Mouse (Mus musculus) heart, adult 9 months (tissue): Measurements from ENCODE around the gene Twf1.
A peak's percentile ranks its signal among the peaks of the same experiment; 100 is the strongest.

ENCODE experiments used
- DNase-seq, 2 experiments: peaks; one replicate each; pipeline ENCODE4 v3.0.0; 2022; ENCODE audit warnings: low spot score in 2 of 2

Twf1 gene

DNA sequence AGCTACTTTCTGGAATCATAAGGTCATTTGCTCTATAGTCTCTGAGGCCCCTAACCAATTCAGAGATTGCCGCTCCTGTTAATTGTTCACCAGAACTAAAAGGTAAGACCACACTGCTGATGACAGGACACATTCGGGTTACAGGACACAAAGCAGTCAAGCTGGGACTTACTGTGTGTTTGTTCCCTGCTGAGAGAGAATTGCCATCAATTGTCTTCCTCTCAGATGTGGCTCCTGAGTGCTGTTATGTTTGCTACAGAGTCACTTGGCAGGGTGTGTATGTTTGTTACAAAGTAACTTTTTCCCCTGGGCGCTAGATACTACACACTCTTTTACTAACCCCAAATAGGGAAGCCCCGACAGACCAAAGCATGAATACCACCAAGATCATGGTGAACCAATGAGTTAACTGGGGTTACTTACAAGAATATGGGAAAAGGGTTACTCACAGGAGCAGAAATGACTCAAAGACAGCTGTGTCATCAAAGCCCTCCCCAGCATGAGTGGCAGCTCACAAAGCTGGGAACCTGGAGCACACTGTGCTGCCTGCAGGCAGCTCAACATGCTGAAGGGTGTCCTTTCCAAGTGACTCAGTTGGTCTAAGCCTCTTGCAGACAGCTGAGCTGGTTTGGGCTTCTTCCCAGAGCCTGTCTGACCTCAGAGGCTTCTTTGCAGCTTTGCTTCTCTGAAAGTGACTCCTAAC is 15.0 kb downstream of the Twf1 start:
- DNase-seq, result no peak

DNA sequence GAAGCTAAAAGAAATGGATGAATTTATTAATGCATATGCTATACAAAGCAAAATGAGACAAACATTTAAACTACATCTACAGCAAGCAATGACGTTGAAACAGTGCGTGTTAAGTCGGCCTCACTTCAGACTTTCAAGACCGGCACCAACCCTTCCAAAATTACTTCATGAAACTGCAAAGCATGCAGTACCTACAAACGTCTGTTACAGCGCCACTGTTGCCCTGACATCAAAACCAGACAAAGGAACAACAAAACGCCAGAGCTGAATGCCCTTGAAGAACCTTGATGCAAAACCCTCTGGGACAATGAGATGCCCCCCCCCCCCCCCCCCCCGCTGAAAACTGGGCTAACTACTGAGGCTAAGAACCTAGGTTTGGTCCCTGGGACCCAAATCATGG is 16.9 kb downstream of the Twf1 start:
- DNase-seq, result no peak

DNA sequence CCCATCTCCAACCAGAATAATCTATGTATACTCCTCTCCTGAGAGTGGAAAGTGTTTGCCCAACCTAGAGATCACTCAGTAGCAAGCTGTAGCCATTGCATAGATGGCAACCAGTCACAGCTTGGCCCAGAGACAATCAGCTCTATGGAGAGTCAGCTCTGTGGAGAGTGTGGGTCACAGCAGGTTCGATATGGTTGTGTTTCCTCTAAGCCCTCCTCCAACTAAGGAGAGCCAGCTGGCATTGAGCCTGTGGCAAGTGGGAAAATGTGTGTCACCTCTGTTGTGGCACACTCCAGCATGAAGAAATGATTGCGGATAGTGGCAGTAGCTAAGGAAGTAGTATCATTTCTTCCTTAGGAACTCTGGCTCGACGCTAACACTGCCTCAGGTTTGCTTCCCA is 18.2 kb downstream of the Twf1 start:
- no peak for DNase-seq

DNA sequence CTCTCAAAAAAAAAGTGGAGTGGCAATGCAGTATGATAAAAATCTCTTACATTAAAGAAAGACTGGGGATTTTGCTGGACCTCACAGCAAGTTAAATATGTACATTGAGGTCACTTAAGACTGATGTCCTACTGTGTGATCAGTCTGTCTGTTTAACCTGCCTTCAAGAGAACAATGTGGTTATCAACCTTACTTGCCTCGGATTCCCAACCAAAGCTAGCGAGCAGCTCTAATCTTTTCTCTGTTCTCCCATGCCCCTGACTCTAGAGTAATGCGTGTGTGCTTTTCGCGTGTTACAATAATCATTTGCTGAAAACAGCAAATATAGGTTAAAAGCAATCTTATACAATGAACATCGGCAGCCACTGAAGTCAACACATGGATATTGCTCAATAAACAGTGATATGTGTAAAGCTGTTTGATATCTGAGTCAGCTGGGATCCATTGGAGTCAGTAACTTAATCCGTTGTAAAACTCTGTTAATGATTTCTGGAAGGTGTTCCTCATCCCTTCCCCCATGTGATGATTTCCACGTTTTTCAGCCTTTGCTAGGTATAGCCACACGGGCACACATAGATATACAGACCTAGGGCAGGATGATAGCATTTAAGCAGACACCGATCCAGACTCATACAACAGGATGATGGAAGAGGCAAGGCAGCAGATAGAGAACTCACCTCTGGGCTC is 21.1 kb downstream of the Twf1 start:
- DNase-seq, result no peak

DNA sequence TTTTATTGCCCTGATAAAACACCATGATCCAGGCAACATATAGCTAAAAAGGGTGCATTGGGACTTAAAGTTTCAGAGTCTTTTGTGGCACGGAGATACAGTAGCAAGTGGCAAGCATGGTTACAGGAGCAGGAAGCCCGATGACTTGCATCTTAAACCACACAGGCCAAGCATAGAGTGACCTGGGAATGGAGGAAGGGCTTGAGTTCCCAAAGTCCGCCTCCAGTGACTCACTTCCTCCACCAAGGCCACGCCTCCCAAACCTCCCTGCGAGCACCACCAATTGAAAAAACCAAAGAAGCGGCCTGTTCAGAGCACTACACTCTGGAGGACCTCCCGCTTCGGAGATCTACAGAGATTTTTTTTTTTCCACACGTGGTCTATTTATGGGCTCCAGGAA is 23.8 kb downstream of the Twf1 start:
- no peak for DNase-seq

DNA sequence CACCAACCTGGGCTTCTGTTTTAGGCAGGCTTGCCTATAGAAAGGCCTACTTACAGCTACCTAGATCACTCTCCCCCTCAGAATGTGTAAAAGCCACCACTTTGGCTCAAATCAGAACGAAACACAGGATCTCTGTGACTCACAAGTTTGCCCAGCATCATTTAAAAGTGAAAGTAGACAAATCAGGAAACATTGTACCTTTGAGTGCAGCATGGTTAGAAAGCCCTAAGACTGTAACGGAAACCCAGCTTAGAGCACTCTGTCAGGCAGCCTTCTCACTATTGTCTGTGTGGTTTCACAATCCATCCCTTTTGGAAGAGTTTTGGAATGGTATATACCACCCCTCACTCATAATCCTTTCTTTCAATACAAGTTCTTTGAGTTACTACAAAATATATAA is 24.8 kb downstream of the Twf1 start:
- DNase-seq, result no peak

DNA sequence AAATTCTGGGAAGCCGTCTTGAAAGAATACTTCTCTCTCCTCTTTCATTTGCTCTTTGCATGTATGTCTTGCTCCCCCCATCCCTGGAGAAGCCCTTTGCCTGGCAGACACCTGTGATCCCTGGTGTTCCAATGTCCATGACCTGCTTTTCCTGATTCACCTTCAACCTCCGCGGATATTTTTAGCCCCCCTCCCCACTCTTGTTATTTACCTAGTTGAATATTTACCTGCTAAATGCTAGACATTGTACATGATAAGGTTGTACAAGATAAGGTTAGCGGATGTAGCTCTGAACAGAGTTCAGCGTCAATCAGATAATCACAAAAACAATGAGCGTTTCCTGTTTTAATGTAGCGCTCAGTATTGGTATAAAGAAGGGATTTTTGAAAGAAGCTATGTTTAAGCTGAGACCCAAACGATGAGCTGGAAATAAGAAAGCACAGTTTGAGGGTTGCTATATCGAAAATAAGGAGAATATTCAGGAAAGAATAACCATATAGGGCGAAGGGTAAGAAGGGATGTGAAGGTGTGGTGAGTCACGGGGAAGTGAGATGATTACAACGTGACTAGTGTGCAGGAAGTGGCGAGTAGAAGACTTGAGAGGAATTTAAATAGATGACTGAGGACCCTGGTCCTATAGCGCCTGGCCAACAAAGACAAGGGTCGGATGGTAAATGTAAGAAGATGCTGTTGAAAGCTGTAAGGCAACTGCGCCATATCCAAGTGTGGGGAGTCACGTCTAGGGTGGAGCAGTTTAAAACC is 30.6 kb downstream of the Twf1 start:
- DNase-seq, result no peak

DNA sequence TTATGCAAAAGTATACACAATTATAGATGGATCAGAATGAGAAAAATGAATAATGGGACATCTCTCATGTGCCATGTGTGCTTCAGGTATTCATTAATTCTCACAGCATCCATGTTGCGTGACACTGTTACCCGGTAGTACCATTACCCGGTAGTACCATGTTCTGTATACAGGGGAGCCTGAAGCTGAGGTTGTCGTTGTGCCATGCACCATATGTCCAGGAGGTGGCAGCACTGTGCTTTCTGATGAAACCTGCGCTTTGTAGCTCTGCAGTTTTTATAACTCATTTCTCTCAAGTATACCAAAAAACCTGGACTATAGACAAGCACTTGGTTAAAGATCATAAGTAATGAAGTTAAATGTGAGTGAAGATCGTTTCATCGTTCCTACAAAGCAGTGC is 32.2 kb downstream of the Twf1 start:
- DNase-seq, result peak; percentile 30 to 77

DNA sequence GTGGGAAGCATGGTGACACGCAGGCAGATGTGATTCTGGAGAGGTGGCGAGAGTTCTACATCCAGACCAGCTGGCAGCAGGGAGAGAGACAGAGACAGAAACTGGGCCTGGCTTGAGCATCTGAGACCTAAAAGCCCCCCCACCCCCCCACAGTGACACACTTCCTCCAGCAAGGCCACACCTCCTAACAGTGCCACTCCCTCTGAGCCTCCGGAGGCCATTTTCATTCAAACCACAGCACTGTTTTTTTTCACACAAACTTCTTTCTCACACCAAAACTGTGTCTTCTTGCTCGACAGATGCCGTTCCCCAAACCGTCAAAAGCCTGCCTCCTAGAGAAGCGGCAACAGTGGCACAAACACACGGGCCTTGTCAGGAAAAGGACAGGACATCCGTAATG is 36.2 kb downstream of the Twf1 start:
- no peak for DNase-seq

DNA sequence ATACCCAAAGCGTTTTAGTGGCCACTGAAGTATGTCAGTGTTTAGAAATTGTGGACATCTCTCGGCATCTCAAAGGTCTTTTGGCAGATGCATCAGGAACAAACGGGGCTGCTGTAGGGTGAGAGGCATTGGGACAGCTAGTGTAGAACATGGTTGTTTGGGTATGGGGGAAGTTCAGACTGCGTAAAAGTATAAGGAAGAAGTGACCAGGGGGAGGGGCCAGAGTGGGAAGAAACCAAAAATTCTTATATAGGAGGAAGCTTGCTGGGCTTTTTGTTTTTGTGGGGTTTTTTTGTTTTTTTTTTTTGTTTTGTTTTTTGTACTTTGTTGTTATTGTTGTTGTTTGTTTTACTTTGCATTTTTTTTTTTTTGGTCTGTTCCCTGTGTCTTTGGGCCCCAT is 44.8 kb downstream of the Twf1 start:
- DNase-seq, result no peak

DNA sequence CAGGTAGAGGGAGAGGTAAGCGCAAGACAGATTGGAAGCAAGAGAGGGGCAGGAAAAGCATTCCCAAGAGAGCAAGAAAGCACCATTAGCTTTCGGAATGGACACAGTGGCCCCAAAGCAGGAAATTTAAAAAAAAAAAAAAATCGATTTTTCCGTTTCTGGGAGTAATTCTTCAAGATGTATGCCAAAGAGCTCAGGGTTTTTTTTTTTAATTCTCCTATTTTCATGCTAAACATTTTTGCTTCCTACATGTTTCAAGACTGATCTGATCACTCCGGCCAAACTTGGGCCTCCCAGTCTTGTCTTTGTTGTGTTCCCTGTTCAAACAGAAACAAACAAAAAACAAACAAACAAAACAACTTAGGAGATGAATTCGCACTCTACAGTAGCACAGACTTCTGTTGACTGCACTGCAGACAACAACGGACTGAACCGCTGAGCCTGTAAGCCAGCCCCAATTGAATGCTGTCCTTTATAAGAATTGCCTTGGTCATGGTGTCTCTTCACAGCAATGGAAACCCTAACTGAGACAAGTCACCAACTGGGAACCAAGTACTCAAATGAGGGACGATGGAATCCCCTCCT is 45.5 kb downstream of the Twf1 start:
- DNase-seq, result no peak

DNA sequence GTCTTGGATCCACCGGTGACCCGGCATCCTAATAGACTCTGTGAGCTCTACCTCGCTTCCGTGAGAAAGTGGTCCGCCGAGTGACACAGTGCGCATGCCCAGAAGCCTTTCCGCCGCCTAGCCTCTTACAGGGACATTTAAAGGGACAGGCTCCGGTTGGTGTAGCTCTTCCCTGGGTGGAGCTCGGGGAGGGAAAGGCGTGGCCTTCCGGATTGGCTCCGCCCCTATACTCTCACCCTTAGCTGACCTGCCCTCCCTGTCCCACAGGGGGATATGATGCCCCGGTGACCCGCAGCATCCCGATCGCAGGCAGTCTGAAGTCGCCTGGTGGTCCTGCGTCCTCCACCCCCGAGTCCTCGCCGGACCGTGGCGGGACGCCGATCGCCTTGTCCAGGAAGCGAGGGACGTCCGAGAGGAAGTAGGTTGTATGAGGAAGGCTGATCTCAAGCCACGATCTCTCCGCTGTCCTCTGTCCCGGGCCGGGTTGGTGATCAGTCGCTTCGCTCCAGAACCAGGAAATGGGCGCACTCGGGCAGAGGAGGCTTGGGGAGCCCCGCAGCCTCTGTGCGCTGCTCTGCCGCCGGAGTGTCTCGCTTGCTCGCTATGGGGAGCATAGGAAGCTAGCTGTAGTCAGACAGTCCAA is 46.2 kb downstream of the Twf1 start, which contains the start of the genes Pus7l and Irak4:
Gene Pus7l (minus strand): TSS at position 139 of the 643 bp plus-strand sequence.
Gene Irak4 (plus strand): TSS at position 235 of the 643 bp plus-strand sequence.
- DNase-seq, result peak; percentile 96

DNA sequence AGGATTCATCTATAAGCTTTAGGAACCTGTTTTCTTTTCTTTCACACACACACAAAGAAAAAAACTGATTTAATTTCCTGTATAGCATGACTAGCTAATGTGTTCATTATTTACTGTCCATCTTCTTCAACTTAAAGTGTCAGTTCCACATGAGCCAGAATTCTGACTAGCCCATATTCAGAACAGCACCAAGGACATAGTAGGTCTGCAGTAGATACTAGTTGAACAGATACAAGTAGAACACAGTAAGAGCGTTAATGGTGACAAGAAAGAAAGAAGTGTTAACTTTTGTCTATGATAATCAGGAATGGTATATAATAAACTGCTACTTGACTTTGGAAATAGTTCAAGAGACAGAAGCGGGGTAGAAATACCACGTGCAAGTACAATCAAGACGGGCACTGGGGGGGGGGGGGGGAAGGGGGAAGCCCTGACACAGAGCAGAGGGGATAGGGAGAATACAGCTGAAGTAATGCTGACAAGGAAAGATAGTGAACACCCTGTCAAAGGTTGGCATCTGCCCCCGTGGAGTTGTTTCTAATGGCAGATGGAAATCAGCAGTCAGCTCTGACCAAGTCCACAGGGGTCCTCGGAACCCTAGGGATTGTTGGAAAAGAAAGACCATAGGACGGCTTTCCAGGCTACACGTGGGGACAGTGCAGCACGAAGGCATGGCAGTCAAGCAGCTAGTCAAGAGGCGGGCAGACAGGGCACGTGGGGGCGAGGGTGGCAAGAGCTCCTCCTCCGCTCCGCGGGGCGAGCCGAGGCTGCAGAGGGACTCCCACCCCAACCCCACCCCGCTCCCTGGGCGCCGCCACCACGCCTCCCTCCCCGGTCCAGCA is 46.9 kb downstream of the Twf1 start:
- no peak for DNase-seq

DNA sequence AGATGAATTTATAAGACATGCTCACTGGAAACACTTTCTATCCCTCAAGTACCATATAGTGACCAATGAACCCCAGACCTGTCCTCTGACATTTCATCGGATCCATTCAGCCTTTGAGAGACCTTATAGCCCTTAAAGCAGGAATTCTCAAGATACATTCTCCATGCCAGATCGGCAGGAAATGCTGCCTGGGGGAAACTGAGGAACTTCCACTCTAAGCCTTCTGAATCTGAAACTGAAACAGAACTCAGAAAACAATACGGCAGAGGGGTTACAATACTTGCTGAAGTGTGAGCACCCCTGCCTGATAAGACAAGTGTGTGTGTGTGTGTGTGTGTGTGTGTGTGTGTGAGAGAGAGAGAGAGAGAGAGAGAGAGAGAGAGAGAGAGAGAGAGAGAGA is 50.4 kb downstream of the Twf1 start:
- no peak for DNase-seq

DNA sequence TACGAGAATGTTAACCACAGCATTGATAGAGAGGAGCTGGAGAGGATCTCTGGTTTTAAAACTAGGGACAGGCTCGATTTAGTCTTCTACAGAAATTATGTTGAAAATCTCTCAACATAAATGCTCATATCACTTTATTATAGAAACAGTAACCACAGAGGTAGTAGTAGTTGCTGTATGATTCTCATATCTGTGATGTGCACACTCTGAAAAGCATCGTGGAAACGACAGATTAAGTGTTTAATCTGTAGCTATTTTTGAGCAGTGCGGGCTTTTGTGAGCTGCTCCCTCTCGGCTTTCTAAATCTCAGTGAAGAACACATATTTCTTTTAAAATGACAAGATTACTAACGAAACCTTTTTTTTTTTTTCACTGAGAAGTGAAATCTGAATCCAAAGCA is 54.2 kb downstream of the Twf1 start:
- no peak for DNase-seq

DNA sequence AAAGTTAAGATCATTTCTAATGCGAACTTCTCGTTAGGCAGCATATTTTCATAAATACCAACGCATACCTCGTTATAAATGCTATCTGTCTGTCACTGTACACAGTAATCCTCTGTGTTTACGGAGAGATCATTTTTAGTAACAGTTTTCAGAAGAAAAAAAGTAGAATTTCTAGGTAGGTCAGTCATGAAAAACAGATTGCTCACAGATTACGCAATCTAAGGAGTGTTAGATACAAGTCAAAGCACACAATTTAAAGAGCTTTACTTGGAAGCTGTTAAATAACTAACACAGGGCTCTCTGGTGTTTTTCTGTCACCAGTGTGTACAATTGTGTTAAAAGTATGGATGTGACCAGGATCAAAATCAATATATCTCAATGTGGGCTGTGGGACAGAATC is 56.7 kb downstream of the Twf1 start:
- no peak for DNase-seq

DNA sequence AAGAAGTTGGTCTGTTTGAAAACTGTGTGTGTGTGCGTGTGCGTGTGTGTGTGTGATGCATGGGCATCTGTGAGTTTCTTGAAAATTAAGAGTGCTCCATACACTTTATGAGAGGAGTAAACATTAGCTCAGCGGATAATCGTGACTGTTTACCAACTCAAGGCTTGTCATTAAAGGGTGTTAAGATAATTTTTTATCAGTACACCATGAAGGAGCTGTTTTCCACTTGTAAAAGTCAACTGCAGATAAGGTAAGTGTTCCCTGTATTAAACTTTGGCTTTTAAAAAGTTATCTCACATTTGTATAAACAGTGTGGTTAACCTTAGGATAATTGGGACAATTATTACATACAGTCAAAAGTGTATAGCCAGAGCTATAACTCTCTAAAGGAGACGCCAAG is 57.4 kb downstream of the Twf1 start:
- no peak for DNase-seq

DNA sequence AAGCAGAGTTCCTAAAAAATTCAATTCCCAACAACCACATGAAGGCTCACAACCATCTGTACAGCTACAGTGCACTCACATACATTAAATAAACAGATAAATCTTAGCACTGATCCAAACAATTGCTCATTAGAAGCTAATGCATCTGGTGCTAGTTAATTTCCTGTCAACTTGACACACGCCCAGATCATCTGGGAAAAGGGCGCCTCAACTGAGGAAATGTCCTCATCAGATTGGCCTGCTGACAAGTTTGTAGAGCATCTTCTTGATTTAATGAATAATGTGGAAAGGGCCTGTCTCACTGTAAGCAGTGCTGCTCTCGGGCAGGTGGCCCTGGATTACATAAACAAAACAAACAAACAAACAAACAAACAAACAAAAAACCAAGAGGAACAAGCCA is 59.2 kb downstream of the Twf1 start:
- peak; percentile 16 to 22 for DNase-seq
